Comparison of ENCODE assay signal across 9 mouse cellular contexts in genomic region chr10:63476167-63476647, GRCm38 (mm10). TPM values are rescaled to one million over a fixed set of nuclear protein-coding genes. Genes with fewer than 3 reads are reported as not detected.
DNase-seq lines count a peak whose midpoint lies in the region; ATAC-seq and TF ChIP-seq lines count a peak whose summit lies in the region.
"Had no signal": no experiment of that assay in that cellular context is flagged by ENCODE, and none has a peak within 500 bp of the region (broad histone marks: within the 10 kb centered on the region; RNA-seq: fewer than 3 reads in every experiment).

No protein-coding gene starts in this region.

- H3K79me2 ChIP-seq in liver, adult 2 months (ENCODE audit: control insufficient read depth, insufficient read depth, low read length) = no peaks in the 10 kb centered on the region
- no peaks in the 10 kb centered on the region for H3K79me2 ChIP-seq in heart, adult 2 months (replicated peaks; ENCODE audit: control insufficient read depth, insufficient read depth, low read length)

- no peak for TF ChIP-seq POLR2A in liver, adult 2 months (IDR thresholded peaks at IDR 0.05; ENCODE audit: extremely low read depth, insufficient read depth, low read length)
- no peak for TF ChIP-seq POLR2A in heart, adult 2 months (IDR thresholded peaks at IDR 0.05; ENCODE audit: insufficient read depth, low read depth, low read length)

- no peak overlapping the region for H3K9ac ChIP-seq in liver, adult 2 months (ENCODE audit: low read depth, low read length)
- no peak overlapping the region for H3K9ac ChIP-seq in liver, embryonic 11.5 days (ENCODE audit: low read depth, low read length)
- H3K9ac ChIP-seq in heart, adult 2 months (ENCODE audit: low read depth, low read length) = peak overlapping the region; percentile 26; the same call in 1 of the 2 replicates
- no peak overlapping the region for H3K9ac ChIP-seq in forebrain, embryonic 16.5 days (replicated peaks; ENCODE audit: low read depth, low read length)

- no peak for TF ChIP-seq CTCF in liver, adult 2 months (IDR thresholded peaks at IDR 0.05; ENCODE audit: low read depth, low read length)
- TF ChIP-seq CTCF in heart, adult 2 months (IDR thresholded peaks at IDR 0.05) = no peak

- peak; percentile 3 for DNase-seq in liver, adult 2 months (ENCODE audit: extremely low read depth, low read depth, low spot score)
- no peak for DNase-seq in liver, embryonic 11.5 days (ENCODE audit: low spot score)
- peak; percentile 41 to 60 for DNase-seq in heart, adult 2 months
- DNase-seq in left cerebral cortex, adult 18-20 months (ENCODE audit: low spot score in 2 of 2) = peak; percentile 36 to 47
- DNase-seq in right cerebral cortex, postnatal 14 days = peak; percentile 58
- DNase-seq in midbrain, embryonic 10.5 days (ENCODE audit: low spot score) = no peak
- no peak for DNase-seq in thymus, postnatal 25 days

- no peak overlapping the region for H3K4me3 ChIP-seq in liver, adult 2 months (ENCODE audit: insufficient read depth, low read depth, low read length)
- H3K4me3 ChIP-seq in liver, embryonic 11.5 days (ENCODE audit: low read depth, low read length) = no peak overlapping the region
- H3K4me3 ChIP-seq in heart, adult 2 months = no peak overlapping the region
- no peak overlapping the region for H3K4me3 ChIP-seq in midbrain, embryonic 10.5 days
- H3K4me3 ChIP-seq in forebrain, embryonic 16.5 days (replicated peaks; ENCODE audit: low read length) = no peak overlapping the region

- no peak for ATAC-seq in liver, embryonic 11.5 days (replicated peaks; ENCODE audit: low FRiP score)
- ATAC-seq in forebrain, embryonic 16.5 days = no peak
- ATAC-seq: Patski had no signal

- no peak overlapping the region for H3K27ac ChIP-seq in liver, adult 2 months (replicated peaks; ENCODE audit: insufficient read depth, low read depth, low read length)
- H3K27ac ChIP-seq in liver, embryonic 11.5 days (ENCODE audit: low read depth, low read length) = no peak overlapping the region
- peak overlapping the region; percentile 83 for H3K27ac ChIP-seq in heart, adult 2 months
- no peak overlapping the region for H3K27ac ChIP-seq in midbrain, embryonic 10.5 days (replicated peaks)
- H3K27ac ChIP-seq in forebrain, embryonic 16.5 days (ENCODE audit: low read length) = no peak overlapping the region

- TF ChIP-seq EP300 in heart, adult 2 months (IDR thresholded peaks at IDR 0.05; ENCODE audit: insufficient read depth, low read depth, low read length) = no peak

- 59% methylated on average over 10 of the region's 10 CpGs for WGBS in liver, adult 2 months
- WGBS in liver, embryonic 11.5 days = 53% methylated on average over 10 of the region's 10 CpGs
- WGBS in heart, adult 2 months = 7% methylated on average over 10 of the region's 10 CpGs
- WGBS in midbrain, embryonic 10.5 days = 86% methylated on average over 10 of the region's 10 CpGs
- 81% methylated on average over 10 of the region's 10 CpGs for WGBS in forebrain, embryonic 16.5 days

- no peaks in the 10 kb centered on the region for H3K9me3 ChIP-seq in liver, embryonic 11.5 days (ENCODE audit: control insufficient read depth, low read length)
- H3K9me3 ChIP-seq in midbrain, embryonic 10.5 days (replicated peaks) = no peaks in the 10 kb centered on the region
- no peaks in the 10 kb centered on the region for H3K9me3 ChIP-seq in forebrain, embryonic 16.5 days (ENCODE audit: control insufficient read depth, low read length)

- intact Hi-C loops in heart, adult 2 months (cut with DNase I) = loop anchor here (2.0 kb wide), 1 partner anchor 19 kb away; no protein-coding TSS in a partner anchor

- H3K36me3 ChIP-seq in liver, adult 2 months (ENCODE audit: control insufficient read depth, insufficient read depth, low read length) = no peaks in the 10 kb centered on the region
- no peaks in the 10 kb centered on the region for H3K36me3 ChIP-seq in liver, embryonic 11.5 days (ENCODE audit: control insufficient read depth, insufficient read depth, low read length)
- no peaks in the 10 kb centered on the region; the same call in 1 of the 2 replicates for H3K36me3 ChIP-seq in heart, adult 2 months (ENCODE audit: control insufficient read depth, insufficient read depth, low read length)
- no peaks in the 10 kb centered on the region for H3K36me3 ChIP-seq in midbrain, embryonic 10.5 days
- H3K36me3 ChIP-seq in forebrain, embryonic 16.5 days (ENCODE audit: control insufficient read depth, insufficient read depth) = no peaks in the 10 kb centered on the region

- no peaks in the 10 kb centered on the region for H3K4me1 ChIP-seq in liver, adult 2 months (ENCODE audit: control insufficient read depth, insufficient read depth, low read length)
- no peaks in the 10 kb centered on the region for H3K4me1 ChIP-seq in liver, embryonic 11.5 days (replicated peaks; ENCODE audit: control insufficient read depth, insufficient read depth, low read length)
- H3K4me1 ChIP-seq in heart, adult 2 months (ENCODE audit: control insufficient read depth, insufficient read depth, low read length) = peaks cover 2% of the 10 kb centered on the region; the same call in 1 of the 2 replicates
- H3K4me1 ChIP-seq in midbrain, embryonic 10.5 days = no peaks in the 10 kb centered on the region
- no peaks in the 10 kb centered on the region for H3K4me1 ChIP-seq in forebrain, embryonic 16.5 days (replicated peaks; ENCODE audit: control insufficient read depth, insufficient read depth, low read length)

- no peak overlapping the region for H3K4me2 ChIP-seq in liver, embryonic 11.5 days
- no peak overlapping the region for H3K4me2 ChIP-seq in forebrain, embryonic 16.5 days (ENCODE audit: low read length)

- H3K27me3 ChIP-seq in liver, adult 2 months (ENCODE audit: control insufficient read depth, insufficient read depth, low read length) = no peaks in the 10 kb centered on the region
- H3K27me3 ChIP-seq in liver, embryonic 11.5 days (replicated peaks; ENCODE audit: control insufficient read depth, insufficient read depth, low read length) = no peaks in the 10 kb centered on the region
- no peaks in the 10 kb centered on the region for H3K27me3 ChIP-seq in heart, adult 2 months (ENCODE audit: control insufficient read depth, insufficient read depth, low read length)
- H3K27me3 ChIP-seq in midbrain, embryonic 10.5 days (ENCODE audit: low read depth, poor library complexity, severe bottlenecking) = no peaks in the 10 kb centered on the region
- no peaks in the 10 kb centered on the region for H3K27me3 ChIP-seq in forebrain, embryonic 16.5 days (replicated peaks; ENCODE audit: control insufficient read depth, insufficient read depth, low read length)
- H3K27me3 ChIP-seq: Patski had no signal

RNA-seq across cellular contexts. Expression of gene Ctnna3, which starts 46.3 kb away (rescaled TPM):
- total RNA-seq in liver, adult 2 months (2014; rRNA removed) = 0.07 and 0.09 TPM in 2 replicates
- not detected in 2 replicates for polyA plus RNA-seq in liver, adult 2 months (2012; rRNA removed)
- 0.30 and 0.40 TPM in 2 replicates for polyA plus RNA-seq in liver, embryonic 11.5 days (2014; fragmentation: Nextera tagmentation; extraction: Ambion mirVana)
- 10 to 100 TPM; 46.9 to 54.6 TPM for total RNA-seq in heart, adult 2 months (2021)
- polyA plus RNA-seq in heart, adult 2 months (2012; rRNA removed) = 6.4 and 18.6 TPM in 2 replicates
- total RNA-seq in left cerebral cortex, adult 18-20 months (2021) = 1 to 10 TPM; 1.8 to 2.4 TPM
- polyA plus RNA-seq in midbrain, embryonic 10.5 days (2016; fragmentation: Nextera tagmentation; extraction: Ambion mirVana) = 0.05 TPM in 1 of 2 replicates, not detected in the other
- polyA plus RNA-seq in forebrain, embryonic 16.5 days (2015; fragmentation: Nextera tagmentation; extraction: Ambion mirVana) = 0.81 and 1.1 TPM in 2 replicates
- polyA plus RNA-seq: Patski had no signal

RNA-seq across cellular contexts. Expression of gene Gm7075, which starts 54.6 kb away (rescaled TPM):
- not detected in 2 replicates for total RNA-seq in liver, adult 2 months (2014; rRNA removed)
- polyA plus RNA-seq in liver, adult 2 months (2012; rRNA removed) = not detected in 2 replicates
- not detected in 2 replicates for polyA plus RNA-seq in liver, embryonic 11.5 days (2014; fragmentation: Nextera tagmentation; extraction: Ambion mirVana)
- total RNA-seq in heart, adult 2 months (2021) = not detected
- polyA plus RNA-seq in heart, adult 2 months (2012; rRNA removed) = not detected in 2 replicates
- total RNA-seq in left cerebral cortex, adult 18-20 months (2021) = not detected
- polyA plus RNA-seq in midbrain, embryonic 10.5 days (2016; fragmentation: Nextera tagmentation; extraction: Ambion mirVana) = not detected in 2 replicates
- polyA plus RNA-seq in forebrain, embryonic 16.5 days (2015; fragmentation: Nextera tagmentation; extraction: Ambion mirVana) = not detected in 2 replicates
- polyA plus RNA-seq: Patski had no signal

Comparison
In these comparisons a context has a peak if more than half of its experiments do, and no peak if none do; other contexts are left out.
1. DNase-seq: peak in liver, adult 2 months (single experiment), heart, adult 2 months (2 of 2), left cerebral cortex, adult 18-20 months (2 of 2) and right cerebral cortex, postnatal 14 days (single experiment); none in liver, embryonic 11.5 days (single experiment), midbrain, embryonic 10.5 days (single experiment) and thymus, postnatal 25 days (single experiment).